Mouse (Mus musculus) erythroblast, embryonic 14.5 days (primary cell): ENCODE data around the gene Tmem63a.

Source experiments
- GATA1 ChIP-seq: IDR thresholded peaks from 2 replicates; pipeline ENCODE4 v1.6.1; 2012; ENCODE audit warnings: low read length, inconsistent platforms, mixed read lengths
- TAL1 ChIP-seq: IDR thresholded peaks from 3 replicates; pipeline ENCODE4 v1.6.1; 2012; ENCODE audit warnings: low read length, inconsistent platforms, mixed read lengths

DNA sequence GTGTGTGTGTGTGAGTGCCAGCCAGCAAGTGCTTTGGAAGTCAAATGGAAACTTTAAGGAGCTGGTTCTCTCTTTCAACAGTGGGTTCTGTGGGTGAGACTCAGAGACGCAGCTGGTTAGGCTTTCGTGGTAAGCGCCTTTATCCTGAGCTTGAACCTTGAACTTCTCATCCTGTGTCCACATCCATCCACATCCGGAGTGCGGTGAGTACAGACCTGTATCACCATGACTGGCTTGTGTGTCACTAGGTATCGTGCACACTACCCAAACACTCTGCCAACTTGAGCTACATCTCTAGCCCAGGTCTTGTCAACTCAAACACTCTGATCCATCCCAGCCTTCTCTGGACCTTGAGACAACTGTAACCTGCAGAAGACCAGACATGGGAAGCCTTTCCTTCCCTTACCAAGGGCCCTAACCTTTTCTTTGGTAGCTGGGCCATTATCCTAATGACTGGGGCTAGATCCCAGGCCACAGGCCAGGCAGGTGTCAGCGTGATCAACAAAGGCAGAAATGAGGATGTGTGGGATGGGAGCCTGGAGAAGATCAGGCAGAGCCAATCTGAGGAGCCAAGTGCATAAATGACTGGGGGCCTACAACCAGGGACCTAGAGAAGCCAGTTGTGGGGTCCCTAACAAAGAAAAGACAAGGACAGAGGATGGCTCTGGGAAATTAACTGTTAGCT, 1.2 kb upstream of the Tmem63a start:
- TF ChIP-seq TAL1: no peak
- TF ChIP-seq GATA1: no peak
